In genomic region chr2:168111902-168112301, GRCm38 (mm10) we compare ENCODE assay signal across 8 mouse cellular contexts. TPM values are rescaled to one million over a fixed set of nuclear protein-coding genes. Genes with fewer than 3 reads are reported as not detected.
DNase-seq lines count a peak whose midpoint lies in the region; TF ChIP-seq lines count a peak whose summit lies in the region.

No protein-coding gene starts in this region.

- intact Hi-C loops in heart, postnatal 25 days (cut with DNase I) = loop anchor here (5.0 kb wide), 1 partner anchor 335 kb away; no protein-coding TSS in a partner anchor

- peak; percentile 98 for TF ChIP-seq CTCF in E14TG2a.4 (conservative IDR thresholded peaks at IDR 0.05; ENCODE audit: low read length)
- peak; percentile 82; the same call in 1 of the 2 replicates for TF ChIP-seq CTCF in small intestine, adult 2 months (IDR thresholded peaks at IDR 0.05; ENCODE audit: extremely low read depth, insufficient read length, insufficient replicate concordance, low read depth, low read length)

- H3K4me1 ChIP-seq in E14TG2a.4 (replicated peaks; ENCODE audit: low read depth, low read length) = peaks cover 64% of the 10 kb centered on the region
- peaks cover 5% of the 10 kb centered on the region for H3K4me1 ChIP-seq in small intestine, adult 2 months (ENCODE audit: control insufficient read depth, insufficient read depth, insufficient read length, low read length)

- DNase-seq in heart, adult 11 months = peak; percentile 92
- DNase-seq in heart, postnatal 25 days (ENCODE audit: low spot score) = no peak
- peak; percentile 44 for DNase-seq in cerebellum, adult 11-12 months
- DNase-seq in forelimb bud, embryonic 11.5 days (ENCODE audit: low read depth, low spot score) = peak; percentile 72
- DNase-seq in kidney, postnatal 4 days = peak; percentile 85 to 86
- DNase-seq in lung, postnatal 25 days (ENCODE audit: low spot score) = peak; percentile 47

- H3K27ac ChIP-seq in small intestine, adult 2 months (ENCODE audit: insufficient read depth, low read depth, low read length) = no peak overlapping the region

- peaks cover 6% of the 10 kb centered on the region for H3K27me3 ChIP-seq in E14TG2a.4 (ENCODE audit: insufficient read depth, low read length)
- H3K27me3 ChIP-seq in small intestine, adult 2 months (ENCODE audit: control insufficient read depth, insufficient read depth, low read length) = no peaks in the 10 kb centered on the region

- no peaks in the 10 kb centered on the region for H3K36me3 ChIP-seq in E14TG2a.4 (ENCODE audit: insufficient read depth, low read length)
- H3K36me3 ChIP-seq in small intestine, adult 2 months (ENCODE audit: control insufficient read depth, insufficient read depth, low read length) = no peaks in the 10 kb centered on the region

- no peak for TF ChIP-seq POLR2A in small intestine, adult 2 months (IDR thresholded peaks at IDR 0.05; ENCODE audit: low read depth, low read length)

- H3K4me3 ChIP-seq in E14TG2a.4 (replicated peaks; ENCODE audit: low read length) = peak overlapping the region; percentile 24; the same call in 1 of the 2 replicates
- H3K4me3 ChIP-seq in small intestine, adult 2 months (ENCODE audit: low read depth, low read length) = no peak overlapping the region

- WGBS in small intestine, adult 2 months = 14% methylated on average over 7 of the region's 7 CpGs

- H3K9me3 ChIP-seq in E14TG2a.4 (ENCODE audit: low read length) = no peaks in the 10 kb centered on the region

RNA-seq across cellular contexts. Expression of gene Pard6b, which starts 31.1 kb away (rescaled TPM):
- 1 to 10 TPM; 3.1 to 3.4 TPM for total RNA-seq in heart, postnatal 25 days (2021)
- 18.2 and 55.5 TPM in 2 replicates for polyA plus RNA-seq in small intestine, adult 2 months (2012; rRNA removed)
